Mouse (Mus musculus): Measurements from ENCODE around the gene Tor3a. TPM values are rescaled to one million over a fixed set of nuclear protein-coding genes. Genes with fewer than 3 reads are reported as not detected.
"Not testable (repeated sequence)": the region's sequence is repeated elsewhere in the genome, so short reads cannot be mapped to it uniquely, and the experiment has no call there.

Tor3a gene
- total RNA-seq, 4 experiments from 2014 or later = 2.5 to 5.3 (median 4.2) TPM

GRCm38 (mm10) chr1:156671921-156672320 is 2.2 kb downstream of the Tor3a start:
- DNase-seq (ENCODE audit: low spot score in 2 of 2) = no peak

- no peak for DNase-seq (ENCODE audit: low spot score in 2 of 2)
Observed at GRCm38 (mm10) chr1:156669208-156669983, 4.8 kb downstream of the Tor3a start.

- DNase-seq (ENCODE audit: low spot score in 2 of 2) = no peak
Observed at GRCm38 (mm10) chr1:156668602-156669001, 5.6 kb downstream of the Tor3a start.

GRCm38 (mm10) chr1:156667141-156667926 is 6.8 kb downstream of the Tor3a start:
- DNase-seq (ENCODE audit: low spot score in 2 of 2) = no peak

GRCm38 (mm10) chr1:156665777-156666176 is 8.4 kb downstream of the Tor3a start:
- no peak for DNase-seq (ENCODE audit: low spot score in 2 of 2)

- DNase-seq (ENCODE audit: low spot score in 2 of 2) = not testable (repeated sequence)
Observed at GRCm38 (mm10) chr1:156660660-156661236, 13.4 kb downstream of the Tor3a start.

- no peak for DNase-seq (ENCODE audit: low spot score in 2 of 2)
Observed at GRCm38 (mm10) chr1:156659906-156660659, 14.1 kb downstream of the Tor3a start.

GRCm38 (mm10) chr1:156658676-156659075 is 15.5 kb downstream of the Tor3a start:
- no peak for DNase-seq (ENCODE audit: low spot score in 2 of 2)

GRCm38 (mm10) chr1:156657523-156657922 is 16.6 kb downstream of the Tor3a start:
- no peak for DNase-seq (ENCODE audit: low spot score in 2 of 2)

GRCm38 (mm10) chr1:156654735-156655530 is 19.2 kb downstream of the Tor3a start:
- DNase-seq (ENCODE audit: low spot score in 2 of 2) = no peak

- no peak for DNase-seq (ENCODE audit: low spot score in 2 of 2)
Observed at GRCm38 (mm10) chr1:156652189-156652822, 21.9 kb downstream of the Tor3a start.

- DNase-seq (ENCODE audit: low spot score in 2 of 2) = no peak
Observed at GRCm38 (mm10) chr1:156650631-156651030, 23.5 kb downstream of the Tor3a start.

- no peak for DNase-seq (ENCODE audit: low spot score in 2 of 2)
Observed at GRCm38 (mm10) chr1:156648705-156649104, 25.5 kb downstream of the Tor3a start.

GRCm38 (mm10) chr1:156645971-156646370 is 28.2 kb downstream of the Tor3a start:
- DNase-seq (ENCODE audit: low spot score in 2 of 2) = no peak

GRCm38 (mm10) chr1:156644780-156645523 is 29.2 kb downstream of the Tor3a start:
- DNase-seq (ENCODE audit: low spot score in 2 of 2) = no peak

GRCm38 (mm10) chr1:156644061-156644460 is 30.1 kb downstream of the Tor3a start:
- no peak for DNase-seq (ENCODE audit: low spot score in 2 of 2)

GRCm38 (mm10) chr1:156642813-156643212 is 31.3 kb downstream of the Tor3a start:
- DNase-seq (ENCODE audit: low spot score in 2 of 2) = no peak

- no peak for DNase-seq (ENCODE audit: low spot score in 2 of 2)
Observed at GRCm38 (mm10) chr1:156641808-156642207, 32.3 kb downstream of the Tor3a start.

GRCm38 (mm10) chr1:156640577-156640976 is 33.6 kb downstream of the Tor3a start:
- no peak for DNase-seq (ENCODE audit: low spot score in 2 of 2)

All from gastrocnemius, adult 8-10 months (tissue).